Mouse (Mus musculus) cerebellum, adult 2 months (tissue): ENCODE measurements around the gene Aqp11. TPM values are rescaled to one million over a fixed set of nuclear protein-coding genes. Genes with fewer than 3 reads are reported as not detected.
A peak's percentile ranks its signal among the peaks of the same experiment; 100 is the strongest.

Experiments
- DNase-seq, 2 experiments: peaks; one replicate each; pipeline ENCODE4 v3.0.0; 2021
- H3K27ac ChIP-seq: fragments of 200-500 bp; 2 replicates; pipeline ENCODE4 v1.5.1; 2012; ENCODE audit warnings: low read length, control low read depth, inconsistent platforms; ENCODE audit not compliant: insufficient read depth
- H3K27me3 ChIP-seq: fragments of 200-500 bp; 2 replicates; pipeline ENCODE4 v1.6.1; 2012; ENCODE audit warnings: inconsistent platforms, mild to moderate bottlenecking, low read length, moderate library complexity; ENCODE audit not compliant: control insufficient read depth, insufficient read depth
- H3K4me1 ChIP-seq: fragments of 200-500 bp; 2 replicates; pipeline ENCODE4 v1.6.1; 2011; ENCODE audit warnings: low read length; ENCODE audit not compliant: control insufficient read depth, insufficient read depth
- H3K4me3 ChIP-seq: fragments of 200-500 bp; replicated peaks from 2 replicates; pipeline ENCODE3; 2011; ENCODE audit warnings: mild to moderate bottlenecking, low read depth, low read length, control low read depth; ENCODE audit not compliant: insufficient read depth
- CTCF ChIP-seq: fragments of 200-500 bp; IDR thresholded peaks from 2 replicates; pipeline ENCODE4 v1.5.1; 2011; ENCODE audit warnings: low read depth, mild to moderate bottlenecking, control low read depth, low read length, moderate library complexity, borderline replicate concordance; ENCODE audit not compliant: insufficient read depth
- POLR2A ChIP-seq: fragments of 200-500 bp; IDR thresholded peaks from 2 replicates; pipeline ENCODE4 v1.6.1; 2011; ENCODE audit warnings: low read length, control low read depth, borderline replicate concordance; ENCODE audit not compliant: insufficient read depth
- WGBS: fragments of 180-500 bp; shearing (Covaris S2); methylation state at CpG from one replicate; pipeline ENCODE4 v1.1.7; 2018; 5-methylcytosine and 5-hydroxymethylcytosine counted together
- polyA plus RNA-seq: library from polyadenylated mRNA; depleted of rRNA; stranded (reverse); fragments of >200 nt; gene quantifications from 2 replicates; pipeline ENCODE4 v1.2.3, GENCODE M21; 2012

Aqp11 gene
- polyA plus RNA-seq, 1 experiment = 13.9 TPM

DNA sequence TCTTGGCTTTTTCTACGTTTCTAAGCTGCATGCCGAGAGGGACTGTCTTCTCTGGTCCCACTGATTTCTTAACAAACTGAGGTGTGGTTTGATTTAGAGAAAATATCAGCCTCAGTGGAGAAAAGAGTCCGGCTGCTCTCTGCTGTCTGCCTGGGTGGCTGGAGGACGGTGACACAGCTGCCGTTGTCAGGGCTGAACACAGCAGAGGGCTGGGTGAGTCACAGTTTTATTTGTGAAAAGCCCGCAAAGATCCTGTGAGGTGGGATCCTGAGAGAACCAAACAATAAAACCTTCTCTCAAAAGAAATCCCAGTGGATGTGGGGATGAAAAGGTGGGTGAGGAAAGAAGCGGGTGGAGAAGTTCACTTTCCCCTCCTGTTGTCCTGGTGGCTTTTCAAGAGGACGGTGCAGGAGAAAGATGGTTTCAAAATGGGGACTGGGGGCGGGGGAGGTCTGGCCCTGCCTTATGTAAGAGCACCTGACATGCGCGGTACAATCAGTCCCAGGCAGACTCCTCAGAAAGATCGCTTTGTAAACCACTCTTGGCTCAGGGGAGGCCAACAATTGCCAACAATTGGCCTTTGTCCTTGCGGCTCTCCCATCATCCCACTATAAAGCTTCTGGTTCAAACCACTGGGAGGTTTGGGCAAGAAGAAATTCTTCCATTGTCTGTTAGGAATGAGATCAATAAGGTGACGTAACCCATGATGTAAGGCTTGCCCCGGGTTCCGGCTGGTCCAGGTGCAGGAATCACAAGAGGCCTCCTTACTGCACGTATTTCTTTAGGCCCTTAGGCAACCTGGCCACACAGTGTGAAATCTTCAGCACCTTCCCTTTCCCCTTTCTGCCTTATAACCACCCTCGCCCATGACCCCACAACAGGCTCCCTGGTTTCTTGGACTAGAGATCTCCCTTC lies 19.1 kb upstream of the Aqp11 start:
- Histone ChIP-seq H3K27ac (peak overlapping the region; percentile 65; the same call in 1 of the 2 replicates), H3K4me3 (no peak overlapping the region), H3K4me1 (no peaks in the 10 kb centered on the region), H3K27me3 (no peaks in the 10 kb centered on the region)
- 49% methylated on average over 18 of the region's 18 CpGs for WGBS
- no peak for TF ChIP-seq CTCF
- TF ChIP-seq POLR2A = no peak
- peak; percentile 36 to 47 for DNase-seq

DNA sequence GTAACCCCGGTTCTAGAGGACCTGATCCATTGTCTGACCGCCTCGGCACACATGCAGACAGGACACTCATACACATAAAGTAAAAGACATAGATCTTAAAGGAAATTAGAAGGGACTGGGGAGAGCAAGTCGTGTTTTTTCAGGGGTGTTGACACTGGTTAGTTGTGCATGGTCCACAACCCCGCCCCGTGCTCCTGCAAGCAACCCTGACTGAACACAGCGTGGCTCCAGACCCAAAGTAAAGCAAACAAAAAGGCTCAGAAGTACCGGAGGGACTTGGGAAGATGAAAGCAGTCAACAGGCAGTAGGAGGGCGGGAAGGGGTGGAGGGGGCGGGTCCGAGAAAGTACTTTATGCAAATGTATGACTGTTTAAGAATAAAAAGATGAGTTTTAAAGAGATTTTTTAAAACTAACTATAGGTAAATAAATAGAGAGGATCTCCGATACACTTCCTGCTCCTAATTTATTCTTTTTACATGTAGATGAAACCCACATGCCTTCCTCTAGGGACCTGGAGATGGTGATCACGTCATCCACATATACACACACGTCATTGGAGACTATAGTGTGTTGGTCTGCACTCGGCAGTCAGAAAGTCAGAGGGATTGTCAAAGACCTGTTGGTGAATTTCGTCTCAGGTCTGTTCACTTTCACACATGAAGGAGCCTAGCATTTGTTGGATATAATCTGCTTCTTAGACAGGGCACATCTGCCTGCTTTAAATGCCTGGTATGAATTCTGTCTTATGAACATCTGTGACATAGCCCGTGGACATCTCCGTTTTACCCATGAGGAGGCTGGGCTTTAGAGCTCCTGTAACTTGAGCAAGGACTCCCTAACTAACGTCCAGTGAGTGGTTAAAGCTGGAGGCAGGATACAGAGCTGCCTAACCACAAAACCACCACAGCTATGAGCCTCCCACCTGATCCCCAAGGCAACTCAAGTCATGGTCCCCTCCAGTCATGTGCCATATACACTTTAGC lies 11.4 kb upstream of the Aqp11 start:
- Histone ChIP-seq H3K27me3 (no peaks in the 10 kb centered on the region), H3K4me3 (no peak overlapping the region), H3K4me1 (no peaks in the 10 kb centered on the region), H3K27ac (peak overlapping the region; percentile 32; the same call in 1 of the 2 replicates)
- 70% methylated on average over 19 of the region's 19 CpGs for WGBS
- no peak for DNase-seq
- TF ChIP-seq POLR2A (no peak), CTCF (no peak)

DNA sequence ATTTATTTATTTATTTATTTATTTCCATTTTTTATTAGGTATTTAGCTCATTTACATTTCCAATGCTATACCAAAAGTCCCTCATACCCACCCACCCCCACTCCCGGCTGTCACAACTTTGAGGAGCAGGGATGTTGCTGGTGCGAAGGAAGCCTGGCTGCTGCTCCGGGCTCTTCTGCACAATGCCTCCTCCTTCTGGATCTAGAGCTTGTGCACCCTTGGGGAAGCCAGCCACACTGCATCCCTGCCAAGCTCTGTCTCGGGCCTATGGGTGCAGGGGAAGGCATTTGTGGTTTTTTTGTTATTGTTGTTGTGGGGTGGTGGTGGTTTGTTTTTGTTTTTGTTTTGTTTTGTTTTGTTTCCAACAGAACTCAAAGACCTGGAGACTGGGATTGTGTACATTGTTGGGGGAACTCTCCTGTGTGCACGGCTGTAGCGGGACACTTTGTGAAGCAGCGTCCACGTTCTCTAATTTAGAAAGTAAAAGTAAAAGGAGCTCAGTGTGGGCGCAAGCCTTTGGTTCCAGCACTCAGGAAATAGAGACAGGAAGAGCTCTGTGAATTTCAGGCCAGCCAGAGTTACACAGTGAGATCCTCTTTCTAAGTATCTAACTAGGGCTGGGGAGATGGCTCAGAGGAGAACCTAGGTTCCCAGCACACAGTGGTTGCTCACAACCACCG lies 10.6 kb upstream of the Aqp11 start:
- WGBS = 74% methylated on average over 10 of the region's 10 CpGs
- Histone ChIP-seq H3K4me1 (no peaks in the 10 kb centered on the region), H3K4me3 (no peak overlapping the region), H3K27me3 (no peaks in the 10 kb centered on the region), H3K27ac (peak overlapping the region; percentile 32; the same call in 1 of the 2 replicates)
- DNase-seq = no peak
- TF ChIP-seq POLR2A = no peak
- TF ChIP-seq CTCF = no peak

DNA sequence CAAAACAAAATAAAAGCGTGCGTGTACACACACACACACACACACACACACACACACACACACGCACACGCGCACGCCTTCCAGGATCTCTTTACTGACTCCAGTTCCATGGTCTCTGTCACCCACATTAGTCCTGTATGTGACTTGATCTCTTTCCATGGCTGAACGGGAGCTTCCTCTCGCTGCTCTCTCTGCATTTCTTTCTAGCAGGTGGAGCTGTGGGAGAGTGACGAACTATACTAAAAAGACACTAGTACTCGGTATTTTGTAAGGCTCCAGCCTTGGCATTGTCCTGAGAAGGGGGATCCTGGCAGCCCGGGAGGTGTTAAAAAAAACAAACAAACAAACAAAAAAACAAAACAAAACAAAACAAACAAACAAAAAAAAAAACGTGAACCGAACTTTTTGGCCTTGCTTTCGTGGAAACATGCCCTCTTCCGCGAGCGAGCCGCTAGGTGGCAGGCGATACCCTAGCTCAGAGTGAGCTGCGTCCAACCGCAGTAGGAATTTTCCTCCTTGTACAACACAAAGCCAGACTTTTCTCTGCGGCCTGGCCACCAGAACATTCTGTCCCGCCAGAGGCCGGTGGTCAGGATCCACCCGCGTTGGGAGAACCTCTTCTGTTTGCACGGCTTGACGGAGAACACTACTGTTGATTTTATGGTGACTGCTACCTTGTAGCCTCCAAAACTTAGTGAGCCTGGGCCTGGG lies 9.9 kb upstream of the Aqp11 start:
- WGBS = 24% methylated on average over 28 of the region's 28 CpGs
- no peak for TF ChIP-seq POLR2A
- TF ChIP-seq CTCF = peak; percentile 89
- Histone ChIP-seq H3K27ac (no peak overlapping the region), H3K4me1 (no peaks in the 10 kb centered on the region), H3K27me3 (no peaks in the 10 kb centered on the region), H3K4me3 (no peak overlapping the region)
- DNase-seq = peak; percentile 82 to 85

DNA sequence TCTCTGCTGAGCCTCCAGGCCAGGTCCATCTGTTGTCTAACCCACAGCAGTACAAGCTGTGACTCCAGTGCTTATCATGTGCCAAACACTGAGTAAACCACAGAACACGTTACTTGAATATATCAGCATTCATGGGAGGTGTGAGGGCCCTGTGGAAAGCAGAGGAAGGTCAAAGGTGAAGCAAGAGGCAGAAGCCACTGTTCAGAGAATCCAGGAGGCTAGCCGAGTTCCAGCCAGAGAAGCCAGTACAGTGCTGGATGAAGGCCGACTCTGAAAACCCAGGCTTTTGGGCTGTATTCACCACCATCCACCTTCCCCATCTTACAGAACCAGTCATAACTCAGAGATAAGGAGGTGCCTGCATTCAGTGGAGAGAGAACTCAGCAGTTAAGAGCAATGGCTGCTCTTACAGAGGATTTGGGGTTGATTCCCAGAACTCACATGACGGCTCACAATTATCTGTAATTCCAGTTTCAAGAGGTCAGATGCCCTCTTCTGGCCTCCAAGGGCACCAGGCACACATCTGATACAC lies 9.2 kb upstream of the Aqp11 start:
- no peak overlapping the region for H3K4me3 ChIP-seq
- no peaks in the 10 kb centered on the region for H3K27me3 ChIP-seq
- H3K27ac ChIP-seq = no peak overlapping the region
- DNase-seq = no peak
- H3K4me1 ChIP-seq = no peaks in the 10 kb centered on the region
- TF ChIP-seq POLR2A (no peak), CTCF (no peak)
- WGBS = 67% methylated on average over 4 of the region's 4 CpGs

DNA sequence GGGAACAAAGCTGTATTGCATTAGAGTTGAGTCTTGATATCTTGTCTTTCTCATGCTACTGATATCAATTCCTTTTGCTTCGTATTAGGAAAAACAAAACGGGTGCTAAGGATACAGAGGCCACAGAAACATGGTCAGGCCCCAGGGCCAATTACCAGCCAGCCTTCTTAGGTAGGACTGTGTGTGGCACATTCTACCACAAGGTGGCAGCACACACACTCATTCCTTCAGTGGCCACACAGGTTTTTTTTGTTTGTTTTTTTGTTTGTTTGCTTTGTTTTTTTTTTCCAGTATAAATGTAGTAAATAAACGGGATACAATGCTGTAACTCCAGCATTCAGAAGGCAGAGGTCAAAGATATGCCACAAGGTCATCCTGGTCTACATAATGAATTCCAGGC lies 7.2 kb upstream of the Aqp11 start:
- H3K27ac ChIP-seq = no peak overlapping the region
- peak; percentile 60 to 70 for DNase-seq
- WGBS = 7% methylated on average over 3 of the region's 3 CpGs

DNA sequence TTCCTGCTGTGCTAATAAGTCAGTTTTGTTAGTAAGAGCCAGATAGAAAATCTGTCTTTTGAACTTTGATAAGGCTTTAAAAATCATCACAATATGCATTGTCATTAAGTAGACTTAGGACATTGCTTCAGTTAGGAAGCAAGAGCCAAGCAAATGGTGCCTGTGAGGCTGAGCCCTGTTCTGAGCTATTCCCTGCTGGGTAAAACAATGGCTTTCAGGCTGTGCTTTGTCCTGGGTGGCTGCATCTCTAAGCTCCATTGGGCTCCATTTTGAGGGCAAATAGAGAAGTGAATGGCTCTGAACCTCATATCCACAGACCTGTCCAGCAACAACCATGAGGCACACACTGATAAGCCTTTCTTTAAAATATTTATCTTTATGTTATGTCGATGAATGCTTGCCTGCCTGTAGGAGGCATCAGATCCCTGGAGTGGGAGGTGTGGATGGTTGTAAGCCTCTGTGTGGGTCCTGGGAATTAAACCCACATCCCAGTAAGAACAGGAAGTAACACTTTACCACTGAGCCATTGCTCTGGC lies 3.7 kb upstream of the Aqp11 start:
- Histone ChIP-seq H3K27me3 (no peaks in the 10 kb centered on the region), H3K4me3 (no peak overlapping the region), H3K4me1 (peaks cover 2% of the 10 kb centered on the region; the same call in 1 of the 2 replicates), H3K27ac (no peak overlapping the region)
- no peak for DNase-seq
- no peak for TF ChIP-seq CTCF
- WGBS = 15% methylated on average over 1 of the region's 1 CpGs

More for the DNA sequence above, 7.2 kb upstream of the Aqp11 start:
- Histone ChIP-seq H3K27me3 (no peaks in the 10 kb centered on the region), H3K4me1 (no peaks in the 10 kb centered on the region), H3K4me3 (no peak overlapping the region)
- TF ChIP-seq CTCF = peak; percentile 79
- no peak for TF ChIP-seq POLR2A
